Mouse (Mus musculus): ENCODE results near the gene Sh3tc1.

GRCm38 (mm10) chr5:35653743-35654395 is 85.9 kb downstream of the Sh3tc1 start:
- TF ChIP-seq CTCF (conservative IDR thresholded peaks at IDR 0.05; ENCODE audit: insufficient read depth, insufficient read length, low read depth, low read length) (no peak), POLR2A (IDR thresholded peaks at IDR 0.05; ENCODE audit: low read depth, low read length) (no peak)
